Mouse (Mus musculus) limb, embryonic 10.5 days (tissue): ENCODE results near the gene Mrps35. TPM values are rescaled to one million over a fixed set of nuclear protein-coding genes. Genes with fewer than 3 reads are reported as not detected.
A peak's percentile ranks its signal among the peaks of the same experiment; 100 is the strongest.

Experiments used
- DNase-seq: peaks from one replicate; pipeline ENCODE4 v3.0.0-alpha.2; 2017; ENCODE audit warnings: low spot score
- H3K27ac ChIP-seq: fragments of 300-500 bp; sonication (generic); 2 replicates; pipeline ENCODE4 v1.5.1; 2016; ENCODE audit warnings: mild to moderate bottlenecking
- H3K27me3 ChIP-seq: fragments of 300-500 bp; sonication (generic); 2 replicates; pipeline ENCODE4 v1.6.1; 2016; ENCODE audit warnings: low read depth, mild to moderate bottlenecking; ENCODE audit not compliant: poor library complexity, severe bottlenecking
- H3K36me3 ChIP-seq: fragments of 300-500 bp; sonication (generic); 2 replicates; pipeline ENCODE4 v1.6.1; 2016; ENCODE audit warnings: mild to moderate bottlenecking, moderate library complexity
- H3K4me1 ChIP-seq: fragments of 300-500 bp; sonication (generic); 2 replicates; pipeline ENCODE4 v1.6.1; 2016
- H3K4me3 ChIP-seq: fragments of 300-500 bp; sonication (generic); 2 replicates; pipeline ENCODE4 v1.5.1; 2016; ENCODE audit warnings: mild to moderate bottlenecking, moderate library complexity
- H3K9me3 ChIP-seq: fragments of 300-500 bp; sonication (generic); replicated peaks from 2 replicates; pipeline ENCODE4 v1.6.1; 2016; ENCODE audit warnings: mild to moderate bottlenecking
- WGBS: fragments of 180-500 bp; shearing (Covaris S2); methylation state at CpG from one replicate; pipeline ENCODE4 v1.1.7; 2016; 5-methylcytosine and 5-hydroxymethylcytosine counted together
- polyA plus RNA-seq: library from polyadenylated mRNA; unstranded; fragments of >200 nt; fragmentation: Nextera tagmentation; extraction: Ambion mirVana; gene quantifications from 2 replicates; pipeline ENCODE4 v1.2.1, GENCODE M21; 2016

Mrps35 gene
- polyA plus RNA-seq, 1 experiment from 2014 or later = 119 TPM

GRCm38 (mm10) chr6:147079919-147080318 lies 37.4 kb downstream of the Mrps35 start:
- no peak for DNase-seq
- H3K27me3 ChIP-seq = no peaks in the 10 kb centered on the region
- H3K9me3 ChIP-seq = no peaks in the 10 kb centered on the region
- peaks cover 11% of the 10 kb centered on the region for H3K36me3 ChIP-seq
- no peak overlapping the region for H3K4me3 ChIP-seq
- H3K4me1 ChIP-seq = no peaks in the 10 kb centered on the region
- 94% methylated on average over 10 of the region's 10 CpGs for WGBS
- no peak overlapping the region for H3K27ac ChIP-seq

- DNase-seq = no peak
- WGBS = 67% methylated on average over 7 of the region's 7 CpGs
- peaks cover 25% of the 10 kb centered on the region for H3K4me1 ChIP-seq
- H3K36me3 ChIP-seq = no peaks in the 10 kb centered on the region
- H3K4me3 ChIP-seq = no peak overlapping the region
- no peak overlapping the region for H3K27ac ChIP-seq
- H3K9me3 ChIP-seq = no peaks in the 10 kb centered on the region
- H3K27me3 ChIP-seq = peaks cover 14% of the 10 kb centered on the region
Measured at GRCm38 (mm10) chr6:147085398-147086040, 43.0 kb downstream of the Mrps35 start.

GRCm38 (mm10) chr6:147086594-147087225 lies 44.1 kb downstream of the Mrps35 start, which contains the start of gene Mansc4:
TSS of gene Mansc4 (minus strand) at chr6:147087032.
- H3K36me3 ChIP-seq = no peaks in the 10 kb centered on the region
- peak within 1 kb of the TSS; percentile 45 for H3K4me3 ChIP-seq
- WGBS = 3% methylated on average over 20 of the region's 20 CpGs
- peaks cover 34% of the 10 kb centered on the region for H3K4me1 ChIP-seq
- peak; percentile 68 for DNase-seq
- peak within 1 kb of the TSS; percentile 85 for H3K27ac ChIP-seq
- peaks cover 16% of the 10 kb centered on the region for H3K27me3 ChIP-seq
- H3K9me3 ChIP-seq = no peaks in the 10 kb centered on the region

GRCm38 (mm10) chr6:147087736-147088135 lies 45.2 kb downstream of the Mrps35 start:
- H3K4me1 ChIP-seq = peaks cover 44% of the 10 kb centered on the region
- no peak overlapping the region for H3K27ac ChIP-seq
- DNase-seq = no peak
- no peaks in the 10 kb centered on the region for H3K9me3 ChIP-seq
- H3K36me3 ChIP-seq = no peaks in the 10 kb centered on the region
- WGBS = 50% methylated on average over 6 of the region's 7 CpGs
- peaks cover 16% of the 10 kb centered on the region for H3K27me3 ChIP-seq
- no peak overlapping the region for H3K4me3 ChIP-seq

- no peak for DNase-seq
- Histone ChIP-seq H3K36me3 (no peaks in the 10 kb centered on the region), H3K4me1 (peaks cover 45% of the 10 kb centered on the region), H3K27ac (no peak overlapping the region), H3K4me3 (no peak overlapping the region), H3K9me3 (no peaks in the 10 kb centered on the region), H3K27me3 (peaks cover 16% of the 10 kb centered on the region)
- 89% methylated on average over 3 of the region's 3 CpGs for WGBS
Measured at GRCm38 (mm10) chr6:147088517-147088916, 46.0 kb downstream of the Mrps35 start.

GRCm38 (mm10) chr6:147090191-147090590 lies 47.6 kb downstream of the Mrps35 start:
- 69% methylated on average over 5 of the region's 5 CpGs for WGBS
- Histone ChIP-seq H3K4me3 (peak overlapping the region; percentile 68; the same call in 1 of the 2 replicates), H3K27ac (peak overlapping the region; percentile 95; the same call in 1 of the 2 replicates), H3K27me3 (peaks cover 16% of the 10 kb centered on the region), H3K9me3 (no peaks in the 10 kb centered on the region), H3K4me1 (peaks cover 45% of the 10 kb centered on the region), H3K36me3 (peaks cover 8% of the 10 kb centered on the region)
- DNase-seq = no peak

GRCm38 (mm10) chr6:147091136-147092120 lies 48.9 kb downstream of the Mrps35 start, which contains the start of gene Klhl42:
TSS of gene Klhl42 (plus strand) at chr6:147091379.
- H3K4me3 ChIP-seq = peak within 1 kb of the TSS; percentile 68
- H3K9me3 ChIP-seq = no peaks in the 10 kb centered on the region
- H3K4me1 ChIP-seq = peaks cover 37% of the 10 kb centered on the region
- peak; percentile 84 for DNase-seq
- peaks cover 16% of the 10 kb centered on the region for H3K27me3 ChIP-seq
- WGBS = under 1% methylated on average over 99 of the region's 99 CpGs
- peak within 1 kb of the TSS; percentile 95 for H3K27ac ChIP-seq
- H3K36me3 ChIP-seq = peaks cover 18% of the 10 kb centered on the region

- H3K4me1 ChIP-seq = peaks cover 30% of the 10 kb centered on the region
- DNase-seq = no peak
Measured at GRCm38 (mm10) chr6:147092136-147092535, 49.6 kb downstream of the Mrps35 start.

GRCm38 (mm10) chr6:147094771-147095170 lies 52.2 kb downstream of the Mrps35 start:
- 88% methylated on average over 7 of the region's 7 CpGs for WGBS
- H3K4me1 ChIP-seq = peaks cover 30% of the 10 kb centered on the region

More at GRCm38 (mm10) chr6:147092136-147092535, 49.6 kb downstream of the Mrps35 start:
- peak overlapping the region; percentile 68 for H3K4me3 ChIP-seq
- 4% methylated on average over 15 of the region's 15 CpGs for WGBS
- H3K36me3 ChIP-seq = peaks cover 18% of the 10 kb centered on the region
- peaks cover 16% of the 10 kb centered on the region for H3K27me3 ChIP-seq
- H3K9me3 ChIP-seq = no peaks in the 10 kb centered on the region
- peak overlapping the region; percentile 95 for H3K27ac ChIP-seq

GRCm38 (mm10) chr6:147096109-147096508 lies 53.5 kb downstream of the Mrps35 start:
- peaks cover 25% of the 10 kb centered on the region for H3K4me1 ChIP-seq
- no peak overlapping the region for H3K4me3 ChIP-seq
- 94% methylated on average over 4 of the region's 4 CpGs for WGBS
- no peaks in the 10 kb centered on the region for H3K9me3 ChIP-seq
- no peak for DNase-seq
- H3K27ac ChIP-seq = no peak overlapping the region
- H3K36me3 ChIP-seq = peaks cover 18% of the 10 kb centered on the region
- no peaks in the 10 kb centered on the region for H3K27me3 ChIP-seq

More at GRCm38 (mm10) chr6:147094771-147095170, 52.2 kb downstream of the Mrps35 start:
- Histone ChIP-seq H3K9me3 (no peaks in the 10 kb centered on the region), H3K27me3 (peaks cover 10% of the 10 kb centered on the region), H3K4me3 (no peak overlapping the region), H3K27ac (no peak overlapping the region), H3K36me3 (peaks cover 18% of the 10 kb centered on the region)
- DNase-seq = no peak

GRCm38 (mm10) chr6:147096934-147097333 lies 54.4 kb downstream of the Mrps35 start:
- H3K9me3 ChIP-seq = no peaks in the 10 kb centered on the region
- no peaks in the 10 kb centered on the region for H3K27me3 ChIP-seq
- peaks cover 25% of the 10 kb centered on the region for H3K36me3 ChIP-seq
- peaks cover 20% of the 10 kb centered on the region for H3K4me1 ChIP-seq
- no peak overlapping the region for H3K4me3 ChIP-seq
- WGBS = 83% methylated on average over 3 of the region's 3 CpGs
- DNase-seq = no peak
- H3K27ac ChIP-seq = no peak overlapping the region

GRCm38 (mm10) chr6:147097346-147097929 lies 54.9 kb downstream of the Mrps35 start:
- Histone ChIP-seq H3K4me3 (no peak overlapping the region), H3K4me1 (peaks cover 15% of the 10 kb centered on the region), H3K36me3 (peaks cover 30% of the 10 kb centered on the region), H3K9me3 (no peaks in the 10 kb centered on the region), H3K27me3 (no peaks in the 10 kb centered on the region), H3K27ac (no peak overlapping the region)
- no peak for DNase-seq
- 49% methylated on average over 8 of the region's 8 CpGs for WGBS
